Mouse (Mus musculus): Measurements from ENCODE around the gene Mmp23. TPM values are rescaled to one million over a fixed set of nuclear protein-coding genes. Genes with fewer than 3 reads are reported as not detected.

The Mmp23 gene
- polyA plus RNA-seq (2014; fragmentation: Illumina TruSeq; extraction: RNeasy Lipid Tissue Mini Kit (QIAGEN cat#74804); ENCODE audit: low replicate concordance), result 0.45 TPM

GRCm38 (mm10) chr4:155653086-155653450 is at the start of gene Mmp23:
Gene Mmp23 (minus strand): TSS chr4:155653384.

GRCm38 (mm10) chr4:155694111-155694481 is 40.9 kb upstream of the Mmp23 start, which contains the start of gene Fndc10:
Gene Fndc10 (plus strand): TSS chr4:155694342.

GRCm38 (mm10) chr4:155668689-155669597 is 15.8 kb upstream of the Mmp23 start, which contains the start of gene Mib2:
Gene Mib2 (minus strand): TSS chr4:155669198.

GRCm38 (mm10) chr4:155645308-155645707 is 7.9 kb downstream of the Mmp23 start, which contains the start of gene Gm10563:
Gene Gm10563 (minus strand): TSS chr4:155645408.

GRCm38 (mm10) chr4:155624338-155625291 is 28.6 kb downstream of the Mmp23 start, which contains the start of gene Cdk11b:
Gene Cdk11b (plus strand): TSS chr4:155624854.

GRCm38 (mm10) chr4:155601091-155601996 is 51.8 kb downstream of the Mmp23 start, which contains the start of gene Slc35e2:
Gene Slc35e2 (plus strand): TSS chr4:155601416.

Other genes starting within 250 kb of the Mmp23 start
- 0.67 TPM for gene Cfap74, start 244.2 kb downstream of the Mmp23 start, polyA plus RNA-seq (2014; fragmentation: Illumina TruSeq; extraction: RNeasy Lipid Tissue Mini Kit (QIAGEN cat#74804); ENCODE audit: low replicate concordance)
- gene Tmem52, start 184.3 kb downstream of the Mmp23 start, polyA plus RNA-seq (2014; fragmentation: Illumina TruSeq; extraction: RNeasy Lipid Tissue Mini Kit (QIAGEN cat#74804); ENCODE audit: low replicate concordance), result not detected
- gene Gnb1, start 162.0 kb downstream of the Mmp23 start, polyA plus RNA-seq (2014; fragmentation: Illumina TruSeq; extraction: RNeasy Lipid Tissue Mini Kit (QIAGEN cat#74804); ENCODE audit: low replicate concordance), result 317 TPM
- gene Nadk, start 91.0 kb downstream of the Mmp23 start, polyA plus RNA-seq (2014; fragmentation: Illumina TruSeq; extraction: RNeasy Lipid Tissue Mini Kit (QIAGEN cat#74804); ENCODE audit: low replicate concordance), result 48.7 TPM
- gene Slc35e2, start 52.0 kb downstream of the Mmp23 start, polyA plus RNA-seq (2014; fragmentation: Illumina TruSeq; extraction: RNeasy Lipid Tissue Mini Kit (QIAGEN cat#74804); ENCODE audit: low replicate concordance), result 39.8 TPM
- gene Cdk11b, start 28.5 kb downstream of the Mmp23 start, polyA plus RNA-seq (2014; fragmentation: Illumina TruSeq; extraction: RNeasy Lipid Tissue Mini Kit (QIAGEN cat#74804); ENCODE audit: low replicate concordance), result 152 TPM
- gene Gm10563, start 8.0 kb downstream of the Mmp23 start, polyA plus RNA-seq (2014; fragmentation: Illumina TruSeq; extraction: RNeasy Lipid Tissue Mini Kit (QIAGEN cat#74804); ENCODE audit: low replicate concordance), result not detected
- 0.71 TPM for gene Mib2, start 15.8 kb upstream of the Mmp23 start, polyA plus RNA-seq (2014; fragmentation: Illumina TruSeq; extraction: RNeasy Lipid Tissue Mini Kit (QIAGEN cat#74804); ENCODE audit: low replicate concordance)
- gene Fndc10, start 41.0 kb upstream of the Mmp23 start, polyA plus RNA-seq (2014; fragmentation: Illumina TruSeq; extraction: RNeasy Lipid Tissue Mini Kit (QIAGEN cat#74804); ENCODE audit: low replicate concordance), result not detected
- 77.1 TPM for gene Ssu72, start 51.4 kb upstream of the Mmp23 start, polyA plus RNA-seq (2014; fragmentation: Illumina TruSeq; extraction: RNeasy Lipid Tissue Mini Kit (QIAGEN cat#74804); ENCODE audit: low replicate concordance)
- gene Tmem240, start 81.4 kb upstream of the Mmp23 start, polyA plus RNA-seq (2014; fragmentation: Illumina TruSeq; extraction: RNeasy Lipid Tissue Mini Kit (QIAGEN cat#74804); ENCODE audit: low replicate concordance), result not detected
- gene Atad3a, start 107.7 kb upstream of the Mmp23 start, polyA plus RNA-seq (2014; fragmentation: Illumina TruSeq; extraction: RNeasy Lipid Tissue Mini Kit (QIAGEN cat#74804); ENCODE audit: low replicate concordance), result 3.7 TPM
- 4.6 TPM for gene Vwa1, start 121.3 kb upstream of the Mmp23 start, polyA plus RNA-seq (2014; fragmentation: Illumina TruSeq; extraction: RNeasy Lipid Tissue Mini Kit (QIAGEN cat#74804); ENCODE audit: low replicate concordance)
- gene Tmem88b, start 132.5 kb upstream of the Mmp23 start, polyA plus RNA-seq (2014; fragmentation: Illumina TruSeq; extraction: RNeasy Lipid Tissue Mini Kit (QIAGEN cat#74804); ENCODE audit: low replicate concordance), result 6.6 TPM
- gene Ankrd65, start 137.1 kb upstream of the Mmp23 start, polyA plus RNA-seq (2014; fragmentation: Illumina TruSeq; extraction: RNeasy Lipid Tissue Mini Kit (QIAGEN cat#74804); ENCODE audit: low replicate concordance), result not detected
- gene Mrpl20, start 149.5 kb upstream of the Mmp23 start, polyA plus RNA-seq (2014; fragmentation: Illumina TruSeq; extraction: RNeasy Lipid Tissue Mini Kit (QIAGEN cat#74804); ENCODE audit: low replicate concordance), result 36.0 TPM
- gene Ccnl2, start 159.1 kb upstream of the Mmp23 start, polyA plus RNA-seq (2014; fragmentation: Illumina TruSeq; extraction: RNeasy Lipid Tissue Mini Kit (QIAGEN cat#74804); ENCODE audit: low replicate concordance), result 101 TPM
- gene Aurkaip1, start 177.9 kb upstream of the Mmp23 start, polyA plus RNA-seq (2014; fragmentation: Illumina TruSeq; extraction: RNeasy Lipid Tissue Mini Kit (QIAGEN cat#74804); ENCODE audit: low replicate concordance), result 2.4 TPM
- gene Mxra8, start 186.3 kb upstream of the Mmp23 start, polyA plus RNA-seq (2014; fragmentation: Illumina TruSeq; extraction: RNeasy Lipid Tissue Mini Kit (QIAGEN cat#74804); ENCODE audit: low replicate concordance), result 22.8 TPM
- gene Dvl1, start 194.0 kb upstream of the Mmp23 start, polyA plus RNA-seq (2014; fragmentation: Illumina TruSeq; extraction: RNeasy Lipid Tissue Mini Kit (QIAGEN cat#74804); ENCODE audit: low replicate concordance), result 2.0 TPM
- gene Tas1r3, start 210.0 kb upstream of the Mmp23 start, polyA plus RNA-seq (2014; fragmentation: Illumina TruSeq; extraction: RNeasy Lipid Tissue Mini Kit (QIAGEN cat#74804); ENCODE audit: low replicate concordance), result not detected
- 10.8 TPM for gene Cptp, start 216.1 kb upstream of the Mmp23 start, polyA plus RNA-seq (2014; fragmentation: Illumina TruSeq; extraction: RNeasy Lipid Tissue Mini Kit (QIAGEN cat#74804); ENCODE audit: low replicate concordance)
- gene Ints11, start 216.2 kb upstream of the Mmp23 start, polyA plus RNA-seq (2014; fragmentation: Illumina TruSeq; extraction: RNeasy Lipid Tissue Mini Kit (QIAGEN cat#74804); ENCODE audit: low replicate concordance), result 1.2 TPM
- gene Pusl1, start 238.4 kb upstream of the Mmp23 start, polyA plus RNA-seq (2014; fragmentation: Illumina TruSeq; extraction: RNeasy Lipid Tissue Mini Kit (QIAGEN cat#74804); ENCODE audit: low replicate concordance), result 0.59 TPM
- gene Acap3, start 238.4 kb upstream of the Mmp23 start, polyA plus RNA-seq (2014; fragmentation: Illumina TruSeq; extraction: RNeasy Lipid Tissue Mini Kit (QIAGEN cat#74804); ENCODE audit: low replicate concordance), result not detected

All from small intestine, adult 10 weeks (tissue).